Mouse (Mus musculus) layer of hippocampus, adult 9-11 months (tissue): ENCODE measurements around the gene Actn3.
"Not testable (repeated sequence)": the region's sequence is repeated elsewhere in the genome, so short reads cannot be mapped to it uniquely, and the experiment has no call there.

Experiments
- DNase-seq: peaks from one replicate; pipeline ENCODE4 v3.0.0; 2022

Gene Actn3

DNA sequence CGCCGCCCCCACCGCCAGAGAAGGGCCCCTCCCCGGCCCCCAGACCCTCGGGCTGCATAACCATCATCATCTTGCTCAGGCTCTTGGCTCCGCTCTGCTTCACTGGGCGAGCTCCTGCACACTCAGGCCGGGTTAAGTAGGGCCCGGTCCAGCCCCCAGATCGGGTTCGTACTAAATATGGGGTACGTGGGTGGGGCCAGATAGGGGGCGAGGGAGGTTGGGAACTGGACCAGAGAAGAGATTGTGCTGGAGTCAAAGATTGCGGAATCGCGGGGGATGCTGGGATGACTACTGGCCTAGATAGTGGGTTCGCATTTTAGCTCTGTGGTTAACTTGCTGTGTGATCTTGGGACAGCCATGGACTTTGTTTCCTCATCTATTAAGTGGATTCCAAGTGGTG is at the start of gene Actn3:
Gene Actn3 (minus strand): TSS at position 125 of the 400 bp plus-strand sequence.
- DNase-seq, result no peak

DNA sequence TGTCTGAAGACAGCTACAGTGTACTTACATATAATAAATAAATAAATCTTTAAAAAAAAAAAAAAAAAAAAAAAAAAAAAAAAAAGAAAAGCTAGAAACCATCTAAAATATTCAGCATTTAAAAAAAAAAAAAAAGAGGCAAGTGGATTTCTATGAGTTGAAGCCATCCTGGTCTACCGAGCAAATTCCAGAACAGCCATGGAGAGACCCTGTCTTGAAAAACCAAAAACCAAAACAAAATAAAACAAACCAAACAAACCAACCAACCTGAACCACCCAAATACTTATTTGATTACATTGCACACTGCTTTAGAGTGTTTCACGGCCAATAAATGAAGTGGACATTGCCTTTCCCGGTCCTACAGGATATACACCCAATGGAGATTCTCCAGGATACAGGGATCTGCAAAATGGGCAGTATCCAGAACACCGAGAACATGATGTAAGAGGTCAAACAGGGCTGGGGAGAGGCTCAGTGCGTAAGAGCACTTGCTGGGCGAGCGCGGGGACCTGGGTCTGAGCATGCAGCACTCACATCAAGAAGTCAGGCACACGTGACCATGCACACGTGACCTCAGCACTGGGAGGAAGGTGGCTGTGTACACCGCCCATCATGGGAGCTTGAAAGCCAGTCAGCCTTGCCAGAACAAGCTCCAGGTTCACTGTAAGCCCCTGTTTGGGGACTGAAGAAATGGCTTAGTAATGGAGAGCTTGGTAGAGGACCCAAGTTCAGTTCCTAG is 47.6 kb upstream of the Actn3 start:
- no peak for DNase-seq

GRCm38 (mm10) chr19:4919652-4920051 is 41.9 kb upstream of the Actn3 start:
- DNase-seq, result no peak

GRCm38 (mm10) chr19:4916827-4917226 is 39.1 kb upstream of the Actn3 start:
- no peak for DNase-seq

DNA sequence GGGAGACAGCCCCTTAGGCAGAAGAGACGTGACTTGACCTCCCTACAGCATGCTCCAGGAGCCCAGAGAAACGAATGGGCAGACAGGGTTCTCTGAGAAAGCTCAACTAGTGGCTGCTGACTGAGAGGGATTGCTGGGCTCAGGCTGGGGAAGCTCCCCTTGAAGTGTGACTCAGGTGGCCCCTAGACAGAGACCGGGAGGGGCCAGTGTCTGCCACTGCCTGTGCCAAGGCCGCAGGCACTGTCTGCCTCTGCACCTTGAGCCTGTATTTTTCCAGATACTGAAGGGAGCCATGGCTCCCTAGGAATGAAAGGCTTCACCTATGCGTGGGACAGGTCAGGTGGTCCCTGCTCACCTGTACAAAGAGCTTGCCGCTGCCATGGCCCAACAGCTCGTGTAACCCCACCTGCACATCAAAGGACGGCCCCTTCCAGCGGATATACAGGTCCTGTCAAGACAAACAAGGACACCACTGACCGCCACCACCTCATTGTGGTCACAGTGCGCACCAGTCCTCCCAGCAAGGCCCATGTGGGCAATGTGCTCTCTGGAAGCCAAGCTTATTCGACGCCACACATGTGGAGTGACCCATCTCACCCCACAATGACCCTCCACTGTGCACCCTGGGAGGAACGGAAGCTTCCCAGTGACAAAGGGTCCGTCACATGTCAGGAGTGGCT is 38.4 kb upstream of the Actn3 start:
- no peak for DNase-seq

- DNase-seq, result no peak
Observed at GRCm38 (mm10) chr19:4909376-4909775, 31.7 kb upstream of the Actn3 start.

- DNase-seq, result no peak
Observed at GRCm38 (mm10) chr19:4908107-4908506, 30.4 kb upstream of the Actn3 start.

DNA sequence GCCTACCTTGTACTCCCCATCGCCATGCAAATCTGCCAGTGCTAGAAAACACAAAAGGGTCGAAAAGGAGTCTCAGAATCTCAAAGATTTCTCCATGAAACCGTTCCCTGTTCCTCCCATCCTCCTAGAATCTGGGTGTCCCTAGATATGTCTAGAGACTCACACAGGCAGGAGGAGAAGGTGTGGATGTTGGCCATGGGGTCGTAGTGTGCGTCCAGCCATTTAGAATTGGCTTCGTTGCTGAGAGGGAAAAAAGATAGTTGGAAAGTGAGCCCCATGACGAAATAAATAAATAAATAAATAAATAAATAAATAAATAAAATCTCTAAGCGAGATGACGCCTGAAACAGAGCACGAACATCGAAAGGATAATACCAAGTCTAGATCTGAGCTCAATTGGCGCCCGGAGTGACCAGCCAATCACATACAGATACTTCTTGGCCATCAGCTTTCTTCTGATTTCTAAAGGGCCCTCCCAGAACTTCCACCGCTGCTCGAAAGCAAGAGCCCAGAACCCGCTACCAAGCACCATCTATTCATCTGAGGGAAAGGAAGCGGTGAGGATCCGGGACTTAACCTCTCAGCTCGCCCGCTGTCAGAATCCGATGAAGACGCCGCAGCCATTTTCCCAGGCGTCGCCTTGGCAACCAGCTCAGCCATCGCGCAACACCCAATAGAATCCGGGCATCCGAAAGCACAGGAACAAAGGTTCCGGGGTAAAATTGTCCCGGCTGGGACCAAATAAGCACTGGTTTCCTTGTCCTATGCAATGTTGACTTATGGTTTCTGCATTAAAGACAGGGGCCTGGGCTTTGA is 28.5 kb upstream of the Actn3 start, which contains the start of gene Bbs1:
Gene Bbs1 (minus strand): TSS at position 650 of the 816 bp plus-strand sequence.
- peak; percentile 62 for DNase-seq

DNA sequence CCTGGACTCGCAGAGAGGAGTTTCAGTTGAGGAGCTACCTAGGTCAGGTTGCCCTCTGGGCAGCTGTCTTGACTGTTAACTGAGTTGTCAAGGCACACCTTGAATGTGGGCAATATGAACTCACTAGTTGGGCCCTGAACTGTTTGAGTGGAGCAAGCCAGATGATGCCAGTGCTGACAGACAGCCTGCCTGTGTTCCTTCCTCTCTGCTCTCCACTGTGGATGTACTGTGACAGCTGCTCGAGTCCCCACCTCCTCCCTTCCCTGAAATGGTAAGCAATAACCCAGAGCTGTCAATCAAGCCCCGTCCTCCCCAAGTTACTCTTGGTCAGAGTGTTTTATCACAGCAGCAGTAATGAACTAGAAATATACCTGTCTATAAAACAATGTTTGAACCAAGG is 22.2 kb upstream of the Actn3 start:
- DNase-seq, result no peak

GRCm38 (mm10) chr19:4898972-4899371 is 21.3 kb upstream of the Actn3 start:
- DNase-seq, result no peak

- DNase-seq, result no peak
Observed at GRCm38 (mm10) chr19:4896780-4897520, 19.2 kb upstream of the Actn3 start.

- no peak for DNase-seq
Observed at GRCm38 (mm10) chr19:4891798-4892197, 14.1 kb upstream of the Actn3 start.

DNA sequence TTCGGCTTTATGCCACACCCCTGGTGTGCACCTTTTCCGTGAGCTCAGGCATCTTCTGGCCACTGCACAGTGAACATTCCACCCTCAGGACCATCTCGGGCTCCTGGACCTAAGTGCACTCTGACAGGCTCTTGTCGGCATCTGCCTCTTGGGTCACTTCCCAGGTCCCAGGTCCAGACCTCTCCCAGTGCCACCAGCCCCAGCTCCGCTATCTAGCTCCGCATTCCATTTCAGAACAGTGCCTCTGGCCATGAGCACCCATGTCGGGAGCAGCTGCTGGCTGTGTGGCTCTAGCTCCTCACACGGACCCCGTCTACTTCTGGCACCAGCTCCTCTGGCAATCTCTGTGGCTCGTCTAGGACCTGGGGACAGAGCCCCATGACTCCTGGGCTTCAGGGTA is 12.1 kb upstream of the Actn3 start:
- DNase-seq, result no peak

GRCm38 (mm10) chr19:4883961-4884360 is 6.3 kb upstream of the Actn3 start:
- no peak for DNase-seq

GRCm38 (mm10) chr19:4879324-4879703 is 1.6 kb upstream of the Actn3 start:
- no peak for DNase-seq

DNA sequence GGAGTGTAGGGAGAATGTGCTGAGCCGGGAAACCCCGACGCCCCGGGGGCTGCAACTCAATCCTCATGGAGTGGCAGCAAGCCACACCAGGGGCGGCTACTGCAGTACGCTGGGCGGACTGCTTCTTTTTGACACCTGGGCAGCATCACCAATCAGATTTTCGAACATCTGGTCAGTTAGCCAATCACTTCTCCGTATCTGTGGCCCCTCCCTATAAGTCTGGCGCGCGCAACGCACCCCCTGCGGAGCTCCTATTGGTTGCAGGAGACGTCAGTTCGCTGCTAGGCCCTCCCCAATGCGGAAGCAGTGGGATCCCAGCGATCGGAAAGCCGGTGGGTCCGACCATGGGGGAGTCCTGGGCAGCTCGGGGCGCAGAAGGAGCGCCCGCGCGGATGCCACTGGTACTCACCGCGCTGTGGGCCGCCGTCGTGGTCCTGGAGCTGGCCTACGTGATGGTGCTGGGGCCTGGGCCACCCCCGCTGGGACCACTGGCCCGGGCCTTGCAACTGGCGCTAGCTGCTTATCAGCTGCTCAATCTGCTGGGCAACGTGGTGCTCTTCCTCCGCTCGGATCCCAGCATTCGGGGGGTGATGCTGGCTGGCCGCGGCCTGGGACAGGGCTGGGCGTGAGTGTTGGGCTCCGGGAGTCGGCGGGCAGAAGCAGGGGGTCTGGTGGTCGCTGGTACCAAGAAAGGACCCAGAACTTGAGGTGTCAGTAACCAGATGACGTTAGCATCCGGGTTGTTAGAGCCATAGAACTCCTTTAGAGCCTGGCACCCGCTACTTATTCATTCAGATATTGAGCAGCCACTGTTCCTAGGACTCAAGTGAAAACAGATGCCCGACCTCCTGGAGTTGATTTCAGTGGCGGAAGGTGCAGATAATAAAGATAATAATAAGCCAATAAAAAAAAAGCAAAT is 955 bp upstream of the Actn3 start, which contains the start of gene Zdhhc24:
Gene Zdhhc24 (plus strand): TSS at position 264 of the 919 bp plus-strand sequence.
- peak; percentile 95 for DNase-seq

DNA sequence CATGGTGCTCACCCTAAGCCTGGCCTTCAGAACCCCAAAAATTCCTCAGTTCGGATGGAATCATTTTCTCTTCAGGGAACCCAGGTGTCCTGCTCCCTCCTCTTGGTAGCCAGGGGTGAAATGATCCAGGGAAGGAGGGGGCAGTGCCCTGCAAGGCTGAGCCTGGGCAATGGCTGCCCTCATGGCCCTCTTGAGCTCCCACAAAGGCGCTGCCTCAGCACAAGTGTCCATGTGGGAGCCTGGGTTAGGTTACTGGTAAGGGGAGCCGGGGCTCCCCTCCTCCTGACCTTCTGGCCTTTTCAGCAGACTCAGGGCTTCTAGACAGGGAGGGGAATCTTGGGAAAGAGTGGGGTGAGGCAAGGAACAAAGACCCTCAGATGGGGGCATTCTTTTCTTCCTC is 954 bp downstream of the Actn3 start:
- no peak for DNase-seq

DNA sequence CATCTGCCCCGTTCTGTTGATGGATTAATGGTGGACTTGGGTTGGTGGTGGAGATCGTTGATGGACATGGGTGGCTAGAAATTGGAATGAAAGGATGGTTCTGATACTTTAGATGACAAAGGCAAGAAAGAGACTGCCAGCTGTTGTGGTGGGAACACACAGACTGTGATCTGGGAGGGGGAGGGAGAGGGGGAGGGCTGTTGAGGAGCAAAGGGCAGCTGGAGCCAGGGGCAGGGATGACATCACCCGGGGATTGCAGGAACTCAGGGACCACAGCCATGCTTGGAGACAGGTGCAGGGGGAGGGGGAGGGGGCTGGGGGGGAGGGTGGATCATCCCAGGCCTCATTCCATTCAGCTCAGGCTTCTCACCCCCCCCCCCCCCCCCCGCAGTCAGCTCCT is 1.5 kb downstream of the Actn3 start:
- no peak for DNase-seq

DNA sequence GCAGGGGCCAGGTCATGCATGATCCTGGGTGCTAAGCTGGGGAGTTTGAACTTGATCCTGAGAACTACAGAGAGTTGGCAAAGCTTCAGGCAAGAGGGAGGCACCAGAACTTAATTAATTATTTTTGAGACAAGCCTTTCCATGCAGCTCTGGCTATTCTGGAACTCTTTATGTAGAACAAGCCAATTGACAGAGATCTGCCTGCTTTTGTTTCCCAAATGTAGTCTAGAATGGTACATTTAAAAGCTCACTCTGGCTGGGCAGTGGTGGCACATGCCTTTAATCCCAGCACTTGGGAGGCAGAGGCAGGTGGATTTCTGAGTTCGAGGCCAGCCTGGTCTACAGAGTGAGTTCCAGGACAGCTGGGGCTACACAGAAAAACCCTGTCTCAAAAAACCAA is 3.1 kb downstream of the Actn3 start:
- not testable (repeated sequence) for DNase-seq

DNA sequence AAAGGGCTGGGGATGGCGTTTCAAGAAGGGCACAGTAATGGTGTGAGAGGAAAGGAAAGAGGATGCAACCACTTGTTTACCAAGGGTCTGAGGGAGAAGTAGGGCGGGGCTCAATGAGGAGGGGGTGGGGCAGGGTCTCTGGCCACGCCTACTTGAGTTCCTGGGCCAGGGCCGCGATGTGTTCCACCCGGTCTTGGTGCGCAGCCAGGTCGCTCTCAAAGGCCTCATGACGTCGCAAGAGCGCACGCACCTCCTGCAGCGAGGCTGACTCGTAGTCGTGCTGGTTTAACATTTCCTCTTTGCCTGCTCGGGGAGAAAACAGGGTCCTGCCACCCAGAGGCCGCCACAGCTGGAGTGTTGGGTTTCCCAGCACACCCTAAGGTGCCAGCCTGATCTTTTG is 12.6 kb downstream of the Actn3 start:
- DNase-seq, result no peak

GRCm38 (mm10) chr19:4863048-4863447 is 14.7 kb downstream of the Actn3 start:
- no peak for DNase-seq

DNA sequence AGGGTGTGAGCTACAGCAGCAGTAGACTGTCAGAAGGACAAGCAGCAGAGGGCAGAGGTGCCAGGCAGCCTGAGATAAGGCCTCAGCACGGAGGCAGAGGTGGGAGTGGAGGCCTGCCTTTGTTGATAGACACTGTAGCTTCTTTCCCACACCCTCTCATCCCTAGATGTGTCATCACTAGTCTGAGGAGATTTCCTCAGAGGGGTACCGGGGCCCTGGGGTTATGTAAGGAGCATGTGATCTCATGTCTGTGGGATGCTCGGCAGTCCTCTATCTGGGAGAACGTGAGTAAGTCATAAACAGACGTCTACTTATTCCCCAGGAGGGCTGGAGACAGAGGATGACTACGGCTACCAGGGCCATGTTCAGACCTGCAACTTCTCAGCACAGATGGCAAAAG is 18.6 kb downstream of the Actn3 start:
- no peak for DNase-seq
